Mouse (Mus musculus) bone marrow macrophage, adult 2 months (primary cell): Measurements from ENCODE around the gene Abhd5.

Experiments used
- CTCF ChIP-seq: IDR thresholded peaks from 2 replicates; pipeline ENCODE4 v1.5.1; 2012; ENCODE audit warnings: low read depth, mild to moderate bottlenecking, low read length, moderate library complexity
- POLR2A ChIP-seq: IDR thresholded peaks from 2 replicates; pipeline ENCODE4 v1.6.1; 2012; ENCODE audit warnings: mild to moderate bottlenecking, low read depth, low read length, borderline replicate concordance

- TF ChIP-seq CTCF (no peak), POLR2A (no peak)
Measured at GRCm38 (mm10) chr9:122339972-122340371, 11.4 kb upstream of the Abhd5 start.
